Mouse (Mus musculus) lung, embryonic 14.5 days (tissue): ENCODE data around the gene Spats2. TPM values are rescaled to one million over a fixed set of nuclear protein-coding genes. Genes with fewer than 3 reads are reported as not detected.
A peak's percentile ranks its signal among the peaks of the same experiment; 100 is the strongest.
"Not testable (repeated sequence)": the region's sequence is repeated elsewhere in the genome, so short reads cannot be mapped to it uniquely, and the experiment has no call there.

Experiments used
- ATAC-seq: fragments of 200-750 bp; cut with Nextera tagmentation; 2 replicates; pipeline ENCODE4 v1.8.0; 2017; ENCODE audit warnings: mild to moderate bottlenecking, moderate TSS enrichment, moderate library complexity; ENCODE audit not compliant: insufficient read depth
- DNase-seq: peaks from one replicate; pipeline ENCODE4 v3.0.0-alpha.2; 2015
- H3K27ac ChIP-seq: fragments of 300-500 bp; sonication (generic); 2 replicates; pipeline ENCODE4 v1.5.1; 2014; ENCODE audit warnings: low read depth, mild to moderate bottlenecking, moderate library complexity
- H3K27me3 ChIP-seq: fragments of 300-500 bp; sonication (generic); 2 replicates; pipeline ENCODE4 v1.6.1; 2014; ENCODE audit warnings: low read length, control low read depth; ENCODE audit not compliant: insufficient read depth
- H3K36me3 ChIP-seq: fragments of 300-500 bp; sonication (generic); 2 replicates; pipeline ENCODE4 v1.6.1; 2014; ENCODE audit warnings: control low read depth; ENCODE audit not compliant: insufficient read depth
- H3K4me1 ChIP-seq: fragments of 300-500 bp; sonication (generic); 2 replicates; pipeline ENCODE4 v1.6.1; 2014; ENCODE audit warnings: antibody characterized with exemption, control low read depth; ENCODE audit not compliant: insufficient read depth
- H3K4me2 ChIP-seq: fragments of 300-500 bp; sonication (generic); 2 replicates; pipeline ENCODE4 v1.6.1; 2014; ENCODE audit warnings: mild to moderate bottlenecking
- H3K4me3 ChIP-seq: fragments of 300-500 bp; sonication (generic); 2 replicates; pipeline ENCODE4 v1.5.1; 2014; ENCODE audit warnings: low read depth, low read length
- H3K9ac ChIP-seq: fragments of 300-500 bp; sonication (generic); 2 replicates; pipeline ENCODE4 v1.6.1; 2014
- H3K9me3 ChIP-seq: fragments of 300-500 bp; sonication (generic); 2 replicates; pipeline ENCODE4 v1.6.1; 2016; ENCODE audit warnings: low read depth, low read length, control low read depth
- CTCF ChIP-seq: IDR thresholded peaks from 2 replicates; pipeline ENCODE4 v1.5.1; 2016; ENCODE audit warnings: antibody characterized with exemption, low read depth
- WGBS: fragments of 180-500 bp; shearing (Covaris S2); extraction: QIAGEN DNeasy Blood & Tissue Kit; methylation state at CpG from one replicate; pipeline ENCODE4 v1.1.7; 2014; 5-methylcytosine and 5-hydroxymethylcytosine counted together
- polyA plus RNA-seq: library from polyadenylated mRNA; unstranded; fragments of >200 nt; fragmentation: Nextera tagmentation; extraction: Ambion mirVana; gene quantifications from 2 replicates; pipeline ENCODE4 v1.2.1, GENCODE M21; 2014

The Spats2 gene
- polyA plus RNA-seq, 1 experiment from 2014 or later, result 39.7 TPM

DNA sequence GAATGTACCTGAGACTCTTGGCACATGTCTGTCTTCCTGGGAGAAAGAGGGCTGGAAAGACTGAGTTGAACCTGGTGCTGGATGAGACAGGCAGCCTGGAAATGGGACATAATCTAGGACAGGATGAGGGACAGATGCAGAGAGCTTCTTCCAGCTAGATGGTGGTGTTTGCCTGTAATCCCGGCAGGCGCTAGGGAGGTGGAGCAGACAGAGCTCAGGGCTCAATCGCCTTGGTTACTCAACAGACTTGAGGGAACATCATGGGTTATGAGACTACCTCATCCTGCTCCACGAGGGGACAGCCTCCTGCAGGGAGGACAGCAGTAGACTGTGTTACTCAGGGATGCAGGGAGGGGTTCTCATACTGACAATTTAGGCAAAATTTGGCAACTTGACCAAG, 115.5 kb downstream of the Spats2 start:
- H3K9ac ChIP-seq, result no peak overlapping the region
- ATAC-seq, result no peak
- H3K4me2 ChIP-seq, result no peak overlapping the region
- H3K36me3 ChIP-seq, result peaks cover 49% of the 10 kb centered on the region
- H3K9me3 ChIP-seq, result no peaks in the 10 kb centered on the region
- no peak for TF ChIP-seq CTCF
- no peaks in the 10 kb centered on the region for H3K4me1 ChIP-seq
- WGBS, result 71% methylated on average over 4 of the region's 4 CpGs
- DNase-seq, result no peak
- no peak overlapping the region for H3K27ac ChIP-seq
- no peak overlapping the region for H3K4me3 ChIP-seq
- H3K27me3 ChIP-seq, result no peaks in the 10 kb centered on the region

DNA sequence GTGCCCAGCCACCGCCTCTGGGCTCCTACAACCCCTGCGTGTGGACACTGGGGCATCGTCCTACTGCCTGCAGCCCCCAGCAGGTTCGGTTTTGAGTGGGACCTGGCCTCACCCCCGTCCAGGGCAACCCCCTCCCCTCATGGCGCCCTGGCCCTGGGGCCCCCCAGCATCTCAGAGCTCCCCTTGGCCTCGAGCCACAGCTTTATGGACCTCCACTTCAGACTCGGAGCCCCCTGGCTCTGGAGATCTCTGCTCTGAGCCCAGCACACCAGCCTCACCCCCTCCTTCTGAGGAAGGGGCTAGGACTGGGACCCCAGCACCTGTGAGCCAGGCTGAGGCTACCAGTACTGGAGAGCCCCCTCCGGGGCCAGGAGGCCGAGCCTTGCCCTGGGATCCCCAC, 116.3 kb downstream of the Spats2 start:
- H3K36me3 ChIP-seq, result peaks cover 57% of the 10 kb centered on the region

DNA sequence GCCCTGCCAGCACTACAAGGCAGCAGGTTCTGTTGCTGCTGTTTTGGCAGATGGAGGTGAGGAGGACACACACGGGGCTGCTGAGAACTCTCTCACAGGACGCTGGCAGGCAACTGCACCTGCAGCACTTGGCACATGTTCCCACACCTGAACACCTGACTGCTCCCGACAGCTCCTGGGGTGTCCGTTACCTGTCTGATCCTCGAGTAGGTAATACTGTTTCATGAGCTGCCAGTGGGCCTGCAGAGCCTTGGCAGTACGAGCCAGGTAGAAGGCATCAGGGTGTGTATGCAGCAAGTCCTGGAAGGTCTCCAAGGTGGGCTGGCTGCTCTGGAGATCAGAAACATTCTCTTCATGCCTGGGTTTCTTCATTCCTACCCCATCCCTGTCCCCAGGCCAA, 121.0 kb downstream of the Spats2 start:
- not testable (repeated sequence) for H3K9me3 ChIP-seq, H3K4me3 ChIP-seq, H3K9ac ChIP-seq, DNase-seq, H3K27ac ChIP-seq, H3K27me3 ChIP-seq, H3K4me1 ChIP-seq, ATAC-seq, H3K4me2 ChIP-seq
- WGBS, result 82% methylated on average over 6 of the region's 6 CpGs
- peaks cover 76% of the 10 kb centered on the region for H3K36me3 ChIP-seq

More for the DNA sequence above, 116.3 kb downstream of the Spats2 start:
- no peak for ATAC-seq
- H3K9me3 ChIP-seq, result no peaks in the 10 kb centered on the region
- H3K4me1 ChIP-seq, result no peaks in the 10 kb centered on the region
- no peak overlapping the region for H3K4me3 ChIP-seq
- no peaks in the 10 kb centered on the region for H3K27me3 ChIP-seq
- 92% methylated on average over 9 of the region's 10 CpGs for WGBS
- no peak overlapping the region for H3K9ac ChIP-seq
- TF ChIP-seq CTCF, result no peak
- H3K4me2 ChIP-seq, result no peak overlapping the region
- H3K27ac ChIP-seq, result no peak overlapping the region
- no peak for DNase-seq

DNA sequence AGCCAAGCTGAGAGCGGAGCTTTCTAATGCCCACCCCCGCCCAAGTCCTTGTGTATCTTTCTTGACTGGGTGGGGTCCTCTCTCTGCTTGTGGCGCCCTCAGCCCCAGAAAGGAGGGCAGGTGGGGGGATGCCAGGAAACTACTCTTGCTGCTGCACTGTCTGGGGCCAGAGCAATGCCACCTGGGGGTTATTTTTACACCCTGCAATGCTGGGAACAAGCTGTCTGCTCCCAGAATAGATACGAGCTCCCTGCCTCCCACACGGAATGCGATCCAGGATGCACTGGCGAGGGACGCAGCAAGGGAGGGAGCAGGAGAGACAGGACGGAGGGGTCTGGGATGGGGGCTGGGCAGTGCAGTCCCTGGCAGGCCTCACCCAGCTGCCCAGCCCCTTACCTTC, 123.3 kb downstream of the Spats2 start:
- Histone ChIP-seq H3K9ac (no peak overlapping the region), H3K4me3 (no peak overlapping the region), H3K27me3 (no peaks in the 10 kb centered on the region), H3K36me3 (peaks cover 56% of the 10 kb centered on the region), H3K4me2 (no peak overlapping the region), H3K9me3 (no peaks in the 10 kb centered on the region), H3K4me1 (peaks cover 5% of the 10 kb centered on the region; the same call in 1 of the 2 replicates), H3K27ac (no peak overlapping the region)
- ATAC-seq (no peak), DNase-seq (no peak)
- WGBS, result 82% methylated on average over 9 of the region's 9 CpGs
- TF ChIP-seq CTCF, result no peak

DNA sequence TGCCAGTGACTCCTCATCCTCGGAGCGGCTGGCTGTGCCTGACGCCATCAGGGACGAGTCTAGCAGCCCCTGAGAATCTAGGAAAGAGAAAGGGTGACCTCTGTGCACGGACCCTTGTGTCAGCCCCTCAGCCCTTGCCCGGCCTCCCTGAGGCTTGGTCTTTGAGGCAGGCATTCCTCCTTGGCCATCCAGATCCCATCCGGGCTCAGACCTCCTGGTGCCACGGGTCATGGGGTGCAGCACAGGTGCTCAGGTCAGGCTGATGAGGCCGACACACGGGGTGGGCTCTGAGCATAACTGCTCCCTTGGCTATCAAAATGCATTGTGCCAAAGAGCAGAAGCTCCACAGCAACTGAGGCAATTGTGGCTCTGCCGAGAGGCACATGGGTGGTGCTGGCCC, 124.2 kb downstream of the Spats2 start:
- Histone ChIP-seq H3K4me1 (peaks cover 5% of the 10 kb centered on the region; the same call in 1 of the 2 replicates), H3K4me2 (no peak overlapping the region), H3K27me3 (no peaks in the 10 kb centered on the region), H3K36me3 (peaks cover 46% of the 10 kb centered on the region), H3K9me3 (no peaks in the 10 kb centered on the region), H3K27ac (no peak overlapping the region), H3K9ac (no peak overlapping the region), H3K4me3 (no peak overlapping the region)
- no peak for ATAC-seq
- no peak for DNase-seq
- TF ChIP-seq CTCF, result no peak
- WGBS, result 86% methylated on average over 11 of the region's 11 CpGs

DNA sequence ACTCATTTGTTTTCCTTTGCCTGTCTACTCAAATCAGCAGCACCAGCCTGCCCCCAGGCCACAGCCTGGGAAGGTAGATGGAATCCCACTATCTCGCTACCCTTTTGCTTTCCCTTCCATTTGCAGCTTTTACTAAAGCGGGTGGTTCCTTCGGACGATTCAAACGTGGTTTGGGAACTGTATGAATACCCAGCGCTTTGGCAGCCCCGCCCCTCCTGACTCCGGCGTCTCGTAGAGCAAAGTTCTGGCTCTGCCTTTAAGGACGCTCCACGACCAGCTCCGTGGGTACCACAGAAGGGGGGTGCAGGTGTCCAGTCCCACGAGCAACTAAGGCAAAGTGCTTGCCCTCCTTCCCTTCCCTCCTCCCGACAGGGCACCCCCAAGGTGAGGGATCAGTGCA, 125.4 kb downstream of the Spats2 start:
- peak overlapping the region; percentile 65 for H3K4me3 ChIP-seq
- not testable (repeated sequence) for H3K4me1 ChIP-seq, H3K9me3 ChIP-seq, H3K27me3 ChIP-seq, H3K27ac ChIP-seq
- peak overlapping the region; percentile 59 for H3K9ac ChIP-seq
- peak; percentile 21 for DNase-seq
- under 1% methylated on average over 14 of the region's 15 CpGs for WGBS
- H3K4me2 ChIP-seq, result peak overlapping the region; percentile 64
- peak; percentile 8 for ATAC-seq
- peaks cover 35% of the 10 kb centered on the region for H3K36me3 ChIP-seq

DNA sequence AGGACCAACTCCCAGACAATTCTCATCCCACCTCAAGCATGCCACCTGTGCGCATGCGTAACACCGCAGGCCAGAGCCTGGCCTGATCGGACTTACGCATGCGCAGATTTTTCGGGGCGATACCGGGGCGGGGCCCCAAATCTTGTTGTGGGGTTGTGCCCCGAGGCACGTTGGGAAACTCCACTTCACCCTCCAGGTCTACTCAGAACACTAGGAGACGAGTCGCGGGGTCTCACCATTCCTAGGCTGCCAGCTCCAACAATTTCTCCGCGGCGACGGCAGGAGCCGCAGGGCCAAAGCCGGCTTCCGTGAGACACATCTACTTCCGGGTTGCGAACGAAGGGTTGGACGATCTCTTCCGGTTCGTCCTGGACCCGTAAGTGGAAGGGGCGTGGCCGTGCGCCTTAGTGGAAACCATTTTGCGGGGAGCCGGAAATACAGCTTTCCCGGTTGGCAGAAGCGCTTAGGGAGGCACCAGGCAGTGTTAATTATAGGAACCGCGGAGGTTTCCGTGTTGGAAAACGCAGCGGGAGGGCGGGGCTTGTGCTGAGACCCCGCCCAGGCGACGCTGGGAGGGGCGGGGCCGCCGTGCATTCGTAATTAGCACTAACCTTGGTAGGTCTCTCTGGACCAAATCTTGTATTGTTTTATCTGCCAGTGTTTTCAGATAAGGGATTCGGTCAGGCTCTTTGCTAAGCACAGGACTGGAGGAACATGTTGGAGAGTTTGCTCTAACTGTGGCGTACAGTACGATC, 126.1 kb downstream of the Spats2 start, which contains the start of gene Mcrs1:
Gene Mcrs1 (minus strand): TSS at position 336 of the 755 bp plus-strand sequence.
- Histone ChIP-seq H3K4me3 (peak within 1 kb of the TSS; percentile 65), H3K4me1 (peaks cover 5% of the 10 kb centered on the region; the same call in 1 of the 2 replicates), H3K4me2 (peak within 1 kb of the TSS; percentile 64), H3K9ac (peak within 1 kb of the TSS; percentile 59), H3K36me3 (peaks cover 28% of the 10 kb centered on the region), H3K27ac (peak within 1 kb of the TSS; percentile 97), H3K9me3 (no peaks in the 10 kb centered on the region), H3K27me3 (no peaks in the 10 kb centered on the region)
- WGBS, result under 1% methylated on average over 52 of the region's 52 CpGs
- TF ChIP-seq CTCF, result no peak
- ATAC-seq, result peak; percentile 94
- peak; percentile 100 for DNase-seq
